Mouse (Mus musculus) G1E (cell line): Measurements from ENCODE around the gene Dse.

Experiments
- CTCF ChIP-seq: IDR thresholded peaks from 2 replicates; pipeline ENCODE4 v1.5.1; 2012; ENCODE audit warnings: low read depth, low read length, inconsistent platforms, mixed read lengths
- GATA1 ChIP-seq: IDR thresholded peaks from 2 replicates; pipeline ENCODE4 v1.6.1; 2012; ENCODE audit warnings: borderline replicate concordance, low read length, inconsistent platforms, mixed read lengths

DNA sequence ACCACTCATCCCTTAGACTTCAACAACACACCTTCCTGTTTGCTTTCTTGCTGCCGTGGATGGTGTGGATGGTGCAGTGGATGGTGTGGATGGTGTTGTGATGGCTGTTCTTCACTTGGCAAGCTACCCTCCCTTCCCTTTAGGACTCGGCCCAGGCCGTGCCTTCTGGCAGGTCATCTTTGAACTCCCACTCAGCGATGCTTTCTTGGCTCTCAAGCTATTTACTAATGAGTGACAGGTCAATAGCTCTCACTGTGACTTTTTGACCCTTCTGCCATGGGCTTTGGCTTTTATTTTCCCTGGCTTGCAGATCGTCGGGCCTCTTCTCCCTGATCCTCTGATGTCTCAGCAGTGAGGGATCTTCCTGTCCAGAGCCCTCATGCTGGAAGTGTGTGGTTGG lies 71.1 kb downstream of the Dse start:
- TF ChIP-seq CTCF (no peak), GATA1 (no peak)
